Mouse (Mus musculus) heart, embryonic 12.5 days (tissue): ENCODE measurements at regions not wholly inside any gene's neighbourhood (a gene's known extent, or its start where the extent isn't known, plus 50 kb on each side); places are given as distances from the start of the nearest gene placed in this dataset.

Experiments used
- ATAC-seq: fragments of 200-750 bp; cut with Nextera tagmentation; 2 replicates; pipeline ENCODE4 v1.8.0; 2017; ENCODE audit warnings: moderate TSS enrichment, moderate library complexity; ENCODE audit not compliant: insufficient number of reproducible peaks, low FRiP score
- H3K27ac ChIP-seq: fragments of 300-500 bp; sonication (generic); 2 replicates; pipeline ENCODE4 v1.5.1; 2016; ENCODE audit warnings: mild to moderate bottlenecking, moderate library complexity; ENCODE audit not compliant: poor library complexity, severe bottlenecking
- H3K27me3 ChIP-seq: fragments of 300-500 bp; sonication (generic); replicated peaks from 2 replicates; pipeline ENCODE4 v1.6.1; 2016; ENCODE audit warnings: mild to moderate bottlenecking, moderate library complexity
- H3K36me3 ChIP-seq: fragments of 300-500 bp; sonication (generic); 2 replicates; pipeline ENCODE4 v1.6.1; 2016; ENCODE audit warnings: mild to moderate bottlenecking, moderate library complexity
- H3K4me1 ChIP-seq: fragments of 300-500 bp; sonication (generic); replicated peaks from 2 replicates; pipeline ENCODE4 v1.6.1; 2016; ENCODE audit warnings: mild to moderate bottlenecking
- H3K4me2 ChIP-seq: fragments of 300-500 bp; sonication (generic); 2 replicates; pipeline ENCODE4 v1.6.1; 2016; ENCODE audit warnings: mild to moderate bottlenecking, moderate library complexity
- H3K4me3 ChIP-seq: fragments of 300-500 bp; sonication (generic); 2 replicates; pipeline ENCODE4 v1.5.1; 2016; ENCODE audit warnings: mild to moderate bottlenecking
- H3K9ac ChIP-seq: fragments of 300-500 bp; sonication (generic); 2 replicates; pipeline ENCODE4 v1.6.1; 2016; ENCODE audit warnings: mild to moderate bottlenecking, moderate library complexity
- H3K9me3 ChIP-seq: fragments of 300-500 bp; sonication (generic); replicated peaks from 2 replicates; pipeline ENCODE4 v1.6.1; 2016; ENCODE audit warnings: mild to moderate bottlenecking, moderate library complexity
- WGBS: fragments of 180-500 bp; shearing (Covaris S2); methylation state at CpG from one replicate; pipeline ENCODE4 v1.1.7; 2016; 5-methylcytosine and 5-hydroxymethylcytosine counted together

DNA sequence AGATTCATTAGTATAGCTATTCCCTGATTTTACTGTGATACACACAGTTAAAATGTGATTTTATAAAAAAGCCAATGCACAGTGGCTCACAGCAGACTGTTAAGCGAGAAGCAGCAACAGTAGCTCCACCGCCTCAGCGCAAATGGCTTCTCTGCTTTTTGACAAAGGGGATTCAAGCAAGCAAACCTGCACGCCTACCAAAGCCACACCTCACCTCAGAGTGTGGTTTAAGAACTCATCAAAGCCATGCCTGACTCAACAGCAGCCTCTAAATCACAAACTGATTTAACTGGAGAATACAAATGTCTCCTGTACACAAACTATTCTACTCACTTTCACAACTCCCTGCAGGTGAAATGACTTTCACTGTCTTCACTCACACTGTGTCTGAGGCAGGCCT, 704.5 kb downstream of the Car8 start:
- Histone ChIP-seq H3K4me3 (no peak overlapping the region), H3K36me3 (no peaks in the 10 kb centered on the region), H3K27me3 (no peaks in the 10 kb centered on the region), H3K9me3 (no peaks in the 10 kb centered on the region), H3K27ac (no peak overlapping the region), H3K4me2 (no peak overlapping the region), H3K9ac (no peak overlapping the region), H3K4me1 (no peaks in the 10 kb centered on the region)
- 88% methylated on average over 4 of the region's 4 CpGs for WGBS
- ATAC-seq = no peak

DNA sequence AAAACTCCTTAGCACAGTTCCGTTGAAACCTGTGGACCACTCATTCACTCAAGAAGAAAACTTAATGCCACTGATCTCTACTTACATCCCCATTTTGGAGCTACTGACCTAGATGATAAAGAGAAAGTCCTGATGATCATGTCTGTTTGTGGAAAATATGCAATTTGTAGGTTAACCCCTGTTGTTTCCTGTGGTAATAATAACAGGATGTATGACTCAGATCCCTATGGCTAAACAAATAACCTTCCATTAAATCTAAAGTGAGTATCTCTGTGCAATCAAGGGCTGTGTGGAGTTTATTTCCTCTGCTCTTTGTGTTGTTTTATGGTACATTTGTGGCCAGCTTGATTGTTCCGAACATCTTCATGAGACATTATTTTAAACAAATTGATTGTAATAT, 711.1 kb downstream of the Car8 start:
- no peaks in the 10 kb centered on the region for H3K27me3 ChIP-seq
- no peak overlapping the region for H3K4me2 ChIP-seq
- no peak for ATAC-seq
- H3K4me3 ChIP-seq = no peak overlapping the region
- no peaks in the 10 kb centered on the region for H3K9me3 ChIP-seq
- no peak overlapping the region for H3K27ac ChIP-seq
- H3K36me3 ChIP-seq = no peaks in the 10 kb centered on the region
- H3K4me1 ChIP-seq = no peaks in the 10 kb centered on the region
- 72% methylated on average over 2 of the region's 2 CpGs for WGBS
- H3K9ac ChIP-seq = no peak overlapping the region

DNA sequence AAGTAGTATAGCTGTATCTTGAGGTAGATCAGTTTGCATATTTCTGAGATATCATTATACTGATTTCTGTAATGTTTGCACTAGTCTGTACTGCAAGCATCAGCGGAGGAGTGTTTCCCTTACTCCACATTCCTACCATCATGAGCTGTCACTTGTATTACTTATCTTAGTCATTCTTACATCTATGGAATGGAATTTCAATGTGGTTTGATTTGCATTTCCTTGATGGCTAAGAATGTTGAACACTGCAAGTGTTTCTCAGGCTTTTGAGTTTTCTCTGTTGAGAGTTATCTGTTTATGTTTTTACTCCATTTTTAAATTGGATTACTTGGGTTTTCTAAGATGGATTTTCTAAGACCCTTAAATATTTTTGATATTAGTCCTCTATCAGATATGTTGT, 725.8 kb downstream of the Car8 start:
- H3K36me3 ChIP-seq = no peaks in the 10 kb centered on the region
- no peak overlapping the region for H3K9ac ChIP-seq
- H3K4me2 ChIP-seq = no peak overlapping the region
- 41% methylated on average over 1 of the region's 1 CpGs for WGBS
- H3K27ac ChIP-seq = no peak overlapping the region
- ATAC-seq = no peak
- H3K9me3 ChIP-seq = no peaks in the 10 kb centered on the region
- no peaks in the 10 kb centered on the region for H3K27me3 ChIP-seq
- H3K4me1 ChIP-seq = no peaks in the 10 kb centered on the region
- H3K4me3 ChIP-seq = no peak overlapping the region

DNA sequence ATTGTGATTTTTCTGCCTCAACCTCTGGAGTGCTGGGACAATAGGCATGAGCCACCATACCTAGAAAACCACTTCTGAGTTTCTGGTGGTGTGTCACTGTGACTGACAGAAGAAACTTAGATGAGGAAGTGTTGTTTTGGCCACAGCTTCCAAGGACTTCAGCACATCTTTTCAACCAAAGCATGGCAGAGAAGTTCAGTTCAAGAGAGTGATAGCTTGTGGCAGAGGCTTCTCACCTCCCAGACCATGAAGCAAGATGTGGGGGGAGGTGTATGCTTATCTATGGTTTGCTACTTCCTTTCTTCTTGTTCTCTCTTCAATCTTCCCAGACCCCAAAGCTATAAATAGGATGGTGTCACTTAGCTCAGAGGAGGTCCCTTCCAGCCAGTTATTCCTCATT, 753.3 kb downstream of the Car8 start:
- Histone ChIP-seq H3K9ac (no peak overlapping the region), H3K4me1 (0 out of 2 replicates have a peak, but pooled peaks cover 4% of the 10 kb centered on the region), H3K36me3 (no peaks in the 10 kb centered on the region), H3K9me3 (no peaks in the 10 kb centered on the region), H3K4me3 (no peak overlapping the region), H3K27me3 (no peaks in the 10 kb centered on the region), H3K4me2 (no peak overlapping the region), H3K27ac (no peak overlapping the region)
- ATAC-seq = no peak

- H3K4me2 ChIP-seq = peak overlapping the region; percentile 54
- H3K27ac ChIP-seq = no peak overlapping the region
- H3K4me3 ChIP-seq = peak overlapping the region; percentile 18; the same call in 1 of the 2 replicates
- 14% methylated on average over 9 of the region's 9 CpGs for WGBS
- H3K4me1 ChIP-seq = peaks cover 2% of the 10 kb centered on the region; the same call in 1 of the 2 replicates
- no peak for ATAC-seq
- H3K9me3 ChIP-seq = no peaks in the 10 kb centered on the region
- no peaks in the 10 kb centered on the region for H3K27me3 ChIP-seq
- H3K9ac ChIP-seq = no peak overlapping the region
- no peaks in the 10 kb centered on the region for H3K36me3 ChIP-seq
Measured at GRCm38 (mm10) chr4:7455130-7455529, 783.7 kb downstream of the Car8 start.

GRCm38 (mm10) chr4:7452678-7453077, 786.2 kb downstream of the Car8 start:
- Histone ChIP-seq H3K4me1 (peaks cover 2% of the 10 kb centered on the region; the same call in 1 of the 2 replicates), H3K4me2 (no peak overlapping the region), H3K9me3 (no peaks in the 10 kb centered on the region), H3K27ac (no peak overlapping the region), H3K36me3 (no peaks in the 10 kb centered on the region), H3K9ac (no peak overlapping the region), H3K4me3 (no peak overlapping the region), H3K27me3 (no peaks in the 10 kb centered on the region)
- no peak for ATAC-seq
- WGBS = 63% methylated on average over 3 of the region's 3 CpGs

DNA sequence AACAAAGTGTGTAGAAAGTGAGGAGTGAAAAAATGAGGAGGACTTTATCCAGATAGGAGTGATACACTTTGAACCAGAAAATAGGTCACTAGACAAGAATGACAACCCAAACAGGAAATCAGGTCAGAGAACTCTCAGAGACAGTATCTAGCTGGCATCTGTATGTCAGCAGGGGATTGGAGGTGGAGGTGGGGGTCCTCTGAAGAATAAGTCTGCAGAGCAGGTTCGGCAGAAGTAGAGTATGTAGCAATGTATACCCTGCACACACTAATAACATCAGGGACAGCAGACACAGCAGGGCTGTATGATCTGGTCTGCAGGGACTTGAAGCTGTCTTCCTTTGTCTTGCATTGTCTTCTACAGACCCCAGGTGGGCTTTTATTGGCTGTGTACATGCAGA, 787.9 kb downstream of the Car8 start:
- no peaks in the 10 kb centered on the region for H3K9me3 ChIP-seq
- H3K36me3 ChIP-seq = no peaks in the 10 kb centered on the region
- ATAC-seq = no peak
- H3K4me2 ChIP-seq = no peak overlapping the region
- H3K4me1 ChIP-seq = peaks cover 2% of the 10 kb centered on the region; the same call in 1 of the 2 replicates
- no peak overlapping the region for H3K27ac ChIP-seq
- no peak overlapping the region for H3K9ac ChIP-seq
- H3K4me3 ChIP-seq = no peak overlapping the region
- H3K27me3 ChIP-seq = no peaks in the 10 kb centered on the region
- 50% methylated on average over 1 of the region's 1 CpGs for WGBS

DNA sequence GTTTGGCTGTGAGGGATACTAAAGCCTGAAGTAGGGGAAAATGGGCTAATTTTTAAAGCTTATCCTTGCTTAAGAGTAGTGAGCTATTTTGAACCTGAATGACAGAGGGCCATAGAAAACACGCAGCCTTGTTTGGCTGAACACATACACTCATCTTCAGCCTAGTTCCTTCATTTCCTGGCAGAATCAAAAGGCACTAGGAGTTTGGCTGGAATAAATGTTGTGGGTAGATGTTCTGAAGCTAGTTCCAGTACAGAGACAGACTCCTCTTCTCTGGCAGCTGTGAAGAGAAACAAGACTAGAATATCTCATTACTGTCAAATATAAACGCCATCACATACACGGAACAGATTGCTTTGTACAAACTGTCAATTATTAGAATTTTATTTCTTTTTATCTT, 809.5 kb downstream of the Car8 start:
- no peaks in the 10 kb centered on the region for H3K4me1 ChIP-seq
- H3K9ac ChIP-seq = no peak overlapping the region
- H3K27ac ChIP-seq = no peak overlapping the region
- no peak overlapping the region for H3K4me3 ChIP-seq
- H3K9me3 ChIP-seq = no peaks in the 10 kb centered on the region
- no peak for ATAC-seq
- WGBS = 86% methylated on average over 3 of the region's 3 CpGs
- H3K27me3 ChIP-seq = no peaks in the 10 kb centered on the region
- no peak overlapping the region for H3K4me2 ChIP-seq
- no peaks in the 10 kb centered on the region for H3K36me3 ChIP-seq

- no peak overlapping the region for H3K4me3 ChIP-seq
- no peak for ATAC-seq
- no peak overlapping the region for H3K9ac ChIP-seq
- no peaks in the 10 kb centered on the region for H3K27me3 ChIP-seq
- H3K36me3 ChIP-seq = no peaks in the 10 kb centered on the region
- no peaks in the 10 kb centered on the region for H3K4me1 ChIP-seq
- H3K27ac ChIP-seq = no peak overlapping the region
- H3K4me2 ChIP-seq = no peak overlapping the region
- no peaks in the 10 kb centered on the region for H3K9me3 ChIP-seq
Measured at GRCm38 (mm10) chr4:7424081-7424480, 814.8 kb downstream of the Car8 start.

- no peak overlapping the region for H3K4me3 ChIP-seq
- H3K9me3 ChIP-seq = no peaks in the 10 kb centered on the region
- no peaks in the 10 kb centered on the region for H3K36me3 ChIP-seq
- no peak for ATAC-seq
- no peak overlapping the region for H3K9ac ChIP-seq
- H3K4me1 ChIP-seq = no peaks in the 10 kb centered on the region
- H3K4me2 ChIP-seq = no peak overlapping the region
- H3K27ac ChIP-seq = no peak overlapping the region
- WGBS = 62% methylated on average over 4 of the region's 4 CpGs
- H3K27me3 ChIP-seq = no peaks in the 10 kb centered on the region
Measured at GRCm38 (mm10) chr4:7423204-7423603, 815.6 kb downstream of the Car8 start.

GRCm38 (mm10) chr4:7422787-7423186, 816.1 kb downstream of the Car8 start:
- H3K4me1 ChIP-seq = no peaks in the 10 kb centered on the region
- no peak overlapping the region for H3K27ac ChIP-seq
- no peak for ATAC-seq

DNA sequence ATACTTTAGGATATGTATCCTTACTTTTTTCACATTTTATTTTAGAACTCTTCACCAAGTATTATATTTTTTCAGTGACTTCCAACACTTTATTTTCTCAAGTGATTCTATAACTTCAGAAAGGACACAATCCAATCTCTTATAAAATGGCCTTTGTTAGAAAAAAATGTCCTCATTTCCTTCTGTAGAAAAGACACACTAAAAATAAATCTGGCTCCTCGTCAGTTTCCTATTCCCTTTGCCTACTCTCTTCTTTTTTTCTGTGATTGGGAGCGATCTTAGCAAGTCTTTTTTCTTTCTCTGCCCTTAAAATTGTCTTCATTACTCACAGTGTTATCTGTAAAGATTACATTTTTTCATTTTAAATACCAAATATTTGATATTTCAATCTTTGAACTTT, 824.5 kb downstream of the Car8 start:
- Histone ChIP-seq H3K9ac (no peak overlapping the region), H3K27ac (no peak overlapping the region), H3K9me3 (no peaks in the 10 kb centered on the region), H3K4me3 (no peak overlapping the region), H3K4me2 (no peak overlapping the region), H3K4me1 (no peaks in the 10 kb centered on the region), H3K36me3 (no peaks in the 10 kb centered on the region), H3K27me3 (no peaks in the 10 kb centered on the region)
- no peak for ATAC-seq
- WGBS = 63% methylated on average over 2 of the region's 2 CpGs

More at GRCm38 (mm10) chr4:7422787-7423186, 816.1 kb downstream of the Car8 start:
- WGBS = 87% methylated on average over 3 of the region's 3 CpGs
- no peaks in the 10 kb centered on the region for H3K27me3 ChIP-seq
- no peak overlapping the region for H3K4me3 ChIP-seq
- H3K36me3 ChIP-seq = no peaks in the 10 kb centered on the region
- H3K9me3 ChIP-seq = no peaks in the 10 kb centered on the region
- no peak overlapping the region for H3K4me2 ChIP-seq
- H3K9ac ChIP-seq = no peak overlapping the region
